Mouse (Mus musculus) Patski (cell line): ENCODE results near the gene Kcnd2. TPM values are rescaled to one million over a fixed set of nuclear protein-coding genes. Genes with fewer than 3 reads are reported as not detected.

Experiments
- ATAC-seq: fragments of 100-300 bp; one replicate; pipeline ENCODE4 v1.8.0; 2021
- CTCF ChIA-PET: fragments of 350-600 bp; sonication (Branson Sonifier 250); formaldehyde crosslinking; loops from one replicate; lab custom pipeline; 2022; ENCODE audit warnings: inconsistent platforms; lab: Charles Lee
- POLR2A ChIA-PET: fragments of 350-600 bp; sonication (Branson Sonifier 250); formaldehyde crosslinking; loops from one replicate; lab custom pipeline; 2022; ENCODE audit warnings: antibody characterized with exemption, inconsistent platforms; lab: Charles Lee
- DNase-seq: peaks from one replicate; pipeline ENCODE4 v3.0.0-alpha.2; 2011; ENCODE audit warnings: low read depth, low spot score
- H3K27me3 ChIP-seq: fragments of 371-371 bp; one replicate; pipeline ENCODE4 v1.5.1; 2021
- CTCF ChIP-seq: fragments of 100-300 bp; IDR thresholded peaks from one replicate; pipeline ENCODE4 v1.5.1; 2021
- in situ Hi-C: fragments of 300-500 bp; cut with MboI; formaldehyde crosslinking; loops from 3 replicates; pipeline ENCODE4 v1.11.1; 2018; ENCODE audit warnings: low pct_unique_long_range_greater_than_20kb, mixed read lengths
- polyA plus RNA-seq: library from polyadenylated mRNA; unstranded; gene quantifications from one replicate; pipeline ENCODE4 v1.2.3, GENCODE M21; 2021

Gene Kcnd2
- polyA plus RNA-seq, 1 experiment from 2014 or later: not detected

DNA sequence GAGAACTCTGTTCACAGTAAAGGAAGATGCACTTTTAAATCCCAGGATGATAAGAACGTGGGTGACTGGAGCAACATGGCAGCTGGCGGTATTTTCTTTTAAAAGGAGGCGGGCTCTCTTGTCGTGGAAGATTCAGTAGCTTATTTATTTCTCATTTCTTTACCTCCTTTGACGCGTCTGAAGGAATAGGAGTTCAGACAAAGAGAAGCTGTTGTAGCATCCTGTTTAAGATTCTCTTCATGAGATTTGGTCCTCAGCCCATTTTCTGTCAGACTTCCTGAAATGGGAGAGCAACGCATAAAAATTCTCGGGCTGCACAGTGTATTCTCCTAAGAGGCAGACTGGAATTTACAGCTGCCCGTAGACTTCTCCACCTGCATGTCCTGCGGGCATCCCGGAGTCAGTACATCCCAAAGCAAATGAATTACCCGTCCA lies 552.5 kb downstream of the Kcnd2 start:
- in situ Hi-C loops: no loop called here
- CTCF ChIA-PET: no interaction called here
- POLR2A ChIA-PET: no interaction called here
- no peak for TF ChIP-seq CTCF
- ATAC-seq (no peak), DNase-seq (no peak)
- H3K27me3 ChIP-seq: no peaks in the 10 kb centered on the region

- POLR2A ChIA-PET: no interaction called here
- CTCF ChIA-PET: no interaction called here
- no peak for TF ChIP-seq CTCF
- ATAC-seq (no peak), DNase-seq (no peak)
- H3K27me3 ChIP-seq: no peaks in the 10 kb centered on the region
- in situ Hi-C loops: no loop called here
These were observed 553.6 kb downstream of the Kcnd2 start for GRCm38 (mm10) chr6:21768745-21769446.

- POLR2A ChIA-PET: no interaction called here
- H3K27me3 ChIP-seq: no peaks in the 10 kb centered on the region
These were observed 554.1 kb downstream of the Kcnd2 start for GRCm38 (mm10) chr6:21769447-21769809.

DNA sequence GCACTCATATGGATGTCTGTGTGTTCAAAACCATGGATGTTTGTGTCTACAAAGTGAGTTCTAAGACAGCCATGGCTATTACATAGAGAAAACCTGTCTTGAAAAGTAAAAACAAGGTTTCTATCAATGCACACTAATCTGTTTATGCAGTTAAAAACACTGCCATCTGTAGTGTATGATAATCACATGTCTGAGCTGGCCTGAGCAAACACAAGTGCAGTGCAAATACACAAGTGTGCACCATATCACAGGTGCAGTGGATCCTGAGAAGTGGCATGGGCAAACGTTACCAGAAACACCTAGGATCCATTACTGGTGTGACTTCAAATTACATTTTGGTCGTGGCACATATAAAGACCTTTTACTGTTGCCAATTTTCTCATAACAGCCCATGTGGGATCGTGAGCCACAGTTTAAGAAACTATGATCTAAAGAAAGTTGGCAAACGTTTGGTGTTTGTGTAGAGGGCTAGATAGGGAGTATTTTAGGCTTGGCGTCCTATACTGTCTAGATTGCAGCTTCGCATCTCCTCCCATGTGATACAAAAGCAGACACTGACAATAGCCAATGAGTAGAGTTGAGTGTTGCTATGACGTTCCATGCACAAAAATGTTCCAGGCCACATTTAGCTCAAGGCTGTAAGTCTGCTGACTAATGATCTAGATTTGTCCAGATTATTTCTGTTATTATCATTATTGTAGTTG lies 559.1 kb downstream of the Kcnd2 start:
- no peak for TF ChIP-seq CTCF
- DNase-seq: no peak
- POLR2A ChIA-PET: no interaction called here
- no peak for ATAC-seq
- no peaks in the 10 kb centered on the region for H3K27me3 ChIP-seq
- in situ Hi-C loops: no loop called here
- CTCF ChIA-PET: no interaction called here

More at GRCm38 (mm10) chr6:21769447-21769809, 554.1 kb downstream of the Kcnd2 start:
- no peak for ATAC-seq
- CTCF ChIA-PET: no interaction called here
- TF ChIP-seq CTCF: no peak
- no peak for DNase-seq
- in situ Hi-C loops: no loop called here
